ENCODE assay signal across 19 mouse cellular contexts in genomic region chr19:57309980-57310379, GRCm38 (mm10).
"Had no signal": no experiment of that assay in that cellular context is flagged by ENCODE, and none has a peak within 500 bp of the region (broad histone marks: within the 10 kb centered on the region; RNA-seq: fewer than 3 reads in every experiment).

No protein-coding gene starts in this region.

- H3K27me3 ChIP-seq: neural tube, embryonic 15.5 days had no signal

- H3K9me3 ChIP-seq: midbrain, embryonic 10.5 days; midbrain, embryonic 12.5 days; neural tube, embryonic 13.5 days; neural tube, embryonic 15.5 days had no signal

- ATAC-seq: midbrain, embryonic 16.5 days had no signal

- DNase-seq: lung, adult 18-20 months; lung, embryonic 14.5 days; lung, postnatal 10 days; lung, postnatal 4 days; midbrain, embryonic 14.5 days; retina, postnatal 1 day; right cerebral cortex, adult 18-20 months; right cerebral cortex, postnatal 25 days; right cerebral cortex, postnatal 4 days; spleen, adult 18-20 months; thymus, adult 18-20 months; thymus, postnatal 14 days; thymus, postnatal 36 days had no signal

- H3K4me2 ChIP-seq: lung, embryonic 14.5 days; midbrain, embryonic 12.5 days; neural tube, embryonic 13.5 days; neural tube, embryonic 15.5 days had no signal

- H3K27ac ChIP-seq: midbrain, embryonic 10.5 days; midbrain, embryonic 12.5 days; neural tube, embryonic 13.5 days; neural tube, embryonic 15.5 days had no signal

- H3K36me3 ChIP-seq: midbrain, embryonic 10.5 days; midbrain, embryonic 12.5 days; neural tube, embryonic 13.5 days; neural tube, embryonic 15.5 days had no signal

- H3K4me3 ChIP-seq: midbrain, embryonic 10.5 days; midbrain, embryonic 12.5 days; myocyte; neural tube, embryonic 13.5 days; neural tube, embryonic 15.5 days had no signal

- H3K9ac ChIP-seq: lung, embryonic 14.5 days; midbrain, embryonic 12.5 days; neural tube, embryonic 13.5 days; neural tube, embryonic 15.5 days had no signal
